Mouse (Mus musculus): ENCODE measurements around the gene Stard13. TPM values are rescaled to one million over a fixed set of nuclear protein-coding genes. Genes with fewer than 3 reads are reported as not detected.

The Stard13 gene
- 10 to 100 TPM; 10.7 to 11.7 TPM for total RNA-seq (2021)
- long read RNA-seq, experiment 1, partial matches to known transcripts, result 3 of 3 reads
- long read RNA-seq, experiment 1, other reads (novel, unspliced or antisense), result 0 of 3 reads
- long read RNA-seq, experiment 2, result 0 reads

DNA sequence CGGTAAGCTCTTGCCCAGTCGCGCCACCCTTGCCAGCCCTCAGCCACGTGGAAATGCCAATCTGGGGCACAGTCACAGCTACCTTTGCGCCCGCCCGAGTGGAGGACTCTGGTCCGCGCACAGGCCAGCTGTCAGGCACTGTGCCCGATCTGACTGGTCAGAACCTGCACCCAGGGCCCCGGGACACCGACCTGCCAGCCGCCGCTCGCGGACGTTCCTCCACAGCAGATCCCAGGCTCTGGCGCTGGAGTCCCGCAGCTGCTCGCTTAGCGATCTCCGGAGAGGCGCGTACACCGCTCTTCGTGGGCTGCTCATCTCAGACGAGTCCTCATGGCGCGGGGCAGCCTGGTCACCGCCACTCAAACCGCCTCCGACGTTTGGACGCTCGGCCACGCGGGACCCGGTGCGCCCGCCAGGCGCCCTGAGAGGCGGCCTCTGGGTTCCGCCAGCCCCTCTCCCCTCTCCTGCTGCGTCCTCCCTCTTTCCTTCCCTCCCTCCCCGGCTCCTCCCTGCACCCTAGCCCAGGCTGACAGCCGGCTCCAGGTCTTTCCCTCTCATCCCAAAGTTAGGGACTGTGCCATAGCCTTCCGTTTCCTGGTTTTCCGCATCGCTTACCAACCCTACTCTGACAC, at the start of gene Stard13:
Gene Stard13 (minus strand): TSS at position 437 of the 632 bp plus-strand sequence.
- DNase-seq (ENCODE audit: low spot score in 2 of 2), result peak; percentile 20 to 34
- intact Hi-C loops (cut with DNase I), result loop anchor here (10.0 kb wide), 1 partner anchor 131 kb away; no protein-coding TSS in a partner anchor

GRCm38 (mm10) chr5:151279531-151279930, 45.9 kb upstream of the Stard13 start:
- intact Hi-C loops (cut with DNase I), result no loop called here
- no peak for DNase-seq (ENCODE audit: low spot score in 2 of 2)

DNA sequence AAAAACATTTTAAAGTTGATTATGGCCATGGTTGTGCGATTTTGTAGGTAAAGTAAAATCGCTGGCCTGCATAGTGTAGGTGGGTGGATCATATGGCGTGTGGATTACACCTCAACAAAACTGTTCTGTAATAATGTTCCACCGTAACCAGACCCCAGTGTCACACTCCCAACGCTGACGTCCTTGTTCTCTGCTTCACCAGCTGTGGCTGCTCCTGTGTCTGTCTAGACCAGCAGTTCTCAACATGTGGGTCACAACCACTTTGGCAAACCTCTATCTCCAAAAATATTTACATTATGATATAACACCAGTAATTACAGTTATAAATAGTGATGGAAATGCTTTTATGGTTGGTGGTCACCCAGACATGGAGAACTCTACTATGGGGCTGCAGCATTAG, 44.3 kb upstream of the Stard13 start:
- intact Hi-C loops (cut with DNase I), result no loop called here

DNA sequence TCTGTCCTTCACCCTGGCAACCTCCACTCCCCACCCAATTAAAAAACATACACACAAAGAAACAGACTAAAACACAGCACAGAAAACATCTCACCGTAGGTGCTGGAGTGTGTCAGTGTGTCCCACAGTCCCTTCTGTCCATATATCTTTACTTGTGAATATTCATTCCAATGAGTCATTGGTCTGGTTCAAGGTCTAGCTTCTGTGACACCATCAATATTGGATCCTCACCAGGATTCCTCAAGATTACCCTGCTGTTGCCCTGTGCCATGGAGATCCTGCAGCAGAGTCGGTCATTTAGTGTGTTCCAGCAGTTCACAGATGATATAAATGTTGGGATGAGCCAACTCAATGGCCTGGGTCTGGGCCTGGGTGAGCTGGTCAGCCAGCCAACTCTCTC, 42.4 kb upstream of the Stard13 start:
- DNase-seq (ENCODE audit: low spot score in 2 of 2), result no peak
- intact Hi-C loops (cut with DNase I), result no loop called here

More for the DNA sequence above, 44.3 kb upstream of the Stard13 start:
- DNase-seq (ENCODE audit: low spot score in 2 of 2), result no peak

DNA sequence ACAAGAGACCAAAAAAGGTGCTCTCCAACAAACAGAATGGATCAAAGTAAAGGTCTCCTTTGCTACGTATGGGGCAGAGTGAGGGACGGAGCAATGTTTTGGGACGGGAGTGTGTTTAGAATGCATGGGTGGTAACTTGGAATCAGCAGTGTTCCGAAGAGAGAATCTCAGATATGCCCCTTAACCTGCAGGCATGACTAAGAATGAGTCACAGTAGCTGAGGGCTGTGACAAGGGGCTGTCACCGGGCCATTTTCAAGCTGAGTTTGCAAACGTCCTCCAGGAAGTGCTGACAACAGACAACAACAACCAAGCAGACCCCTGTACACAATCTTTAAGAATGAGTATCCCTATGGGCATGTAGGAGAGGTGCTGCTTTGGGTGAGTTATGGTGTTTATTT, 40.6 kb upstream of the Stard13 start:
- intact Hi-C loops (cut with DNase I), result no loop called here
- no peak for DNase-seq (ENCODE audit: low spot score in 2 of 2)

- no peak for DNase-seq (ENCODE audit: low spot score in 2 of 2)
- intact Hi-C loops (cut with DNase I), result no loop called here
Measured at GRCm38 (mm10) chr5:151270815-151271214, 37.2 kb upstream of the Stard13 start.

GRCm38 (mm10) chr5:151266896-151267634, 33.4 kb upstream of the Stard13 start:
- intact Hi-C loops (cut with DNase I), result no loop called here
- DNase-seq (ENCODE audit: low spot score in 2 of 2), result no peak

DNA sequence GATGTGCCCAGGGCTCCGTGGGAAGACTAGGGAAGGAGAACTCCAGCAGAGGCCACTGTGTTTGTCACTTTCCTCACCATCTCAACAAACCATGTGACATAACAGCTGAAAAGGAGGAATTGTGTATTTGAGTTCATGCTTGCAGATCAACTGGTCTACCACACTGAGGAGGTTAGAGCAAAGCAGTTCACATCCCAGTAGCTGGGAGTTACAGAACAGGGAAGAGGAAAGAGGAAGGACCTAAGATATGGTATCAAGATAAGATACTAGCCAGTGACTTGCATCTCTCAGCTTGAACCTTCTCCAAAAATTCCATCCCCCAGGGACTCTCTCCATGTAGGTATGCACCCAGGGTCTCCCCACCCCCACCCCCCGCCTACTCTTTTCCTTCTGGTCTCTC, 27.9 kb upstream of the Stard13 start:
- intact Hi-C loops (cut with DNase I), result no loop called here
- no peak for DNase-seq (ENCODE audit: low spot score in 2 of 2)

DNA sequence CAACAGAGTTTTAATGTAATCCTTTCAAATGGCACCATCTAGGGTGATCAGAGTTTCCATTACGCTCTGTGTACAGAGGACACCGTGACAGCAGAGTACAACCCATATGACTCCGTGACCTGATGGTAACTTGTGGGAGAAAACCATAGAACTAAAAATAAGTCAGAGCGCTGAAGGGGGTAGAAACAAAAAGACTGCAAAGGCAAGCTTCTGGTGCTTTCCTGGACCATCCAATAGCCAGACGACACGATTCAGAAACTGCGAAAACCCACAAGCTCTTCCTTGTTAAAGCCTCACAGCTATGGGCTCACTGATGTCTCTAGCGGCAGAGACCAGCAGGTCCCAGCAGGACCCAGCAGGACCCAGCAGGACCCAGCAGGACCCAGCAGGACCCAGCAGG, 18.6 kb upstream of the Stard13 start:
- peak in 1 of 2 experiments; percentile 26 for DNase-seq (ENCODE audit: low spot score in 2 of 2)
- intact Hi-C loops (cut with DNase I), result no loop called here

DNA sequence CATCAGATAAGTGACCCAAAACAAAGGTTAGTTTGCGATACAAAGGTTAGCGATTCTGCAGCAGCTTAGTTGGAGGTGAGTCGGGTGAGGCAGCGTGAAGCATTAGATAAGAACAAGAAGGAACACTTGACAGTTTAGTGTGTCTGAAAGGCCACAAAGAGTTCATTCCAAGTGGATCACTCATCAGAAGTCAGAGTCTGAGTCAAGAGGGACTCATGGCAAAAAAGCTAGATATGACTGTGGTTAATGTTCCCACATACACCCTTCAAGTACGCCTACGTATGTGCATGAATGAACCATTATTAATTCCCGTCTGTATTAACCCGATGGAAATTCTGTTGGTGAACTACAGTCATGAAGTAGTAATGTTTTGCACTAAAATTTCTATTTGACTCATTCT, 18.0 kb upstream of the Stard13 start:
- intact Hi-C loops (cut with DNase I), result no loop called here
- DNase-seq (ENCODE audit: low spot score in 2 of 2), result no peak

GRCm38 (mm10) chr5:151248671-151249620, 15.3 kb upstream of the Stard13 start:
- DNase-seq (ENCODE audit: low spot score in 2 of 2), result no peak
- intact Hi-C loops (cut with DNase I), result no loop called here

GRCm38 (mm10) chr5:151248084-151248483, 14.4 kb upstream of the Stard13 start:
- DNase-seq (ENCODE audit: low spot score in 2 of 2), result no peak
- intact Hi-C loops (cut with DNase I), result no loop called here

DNA sequence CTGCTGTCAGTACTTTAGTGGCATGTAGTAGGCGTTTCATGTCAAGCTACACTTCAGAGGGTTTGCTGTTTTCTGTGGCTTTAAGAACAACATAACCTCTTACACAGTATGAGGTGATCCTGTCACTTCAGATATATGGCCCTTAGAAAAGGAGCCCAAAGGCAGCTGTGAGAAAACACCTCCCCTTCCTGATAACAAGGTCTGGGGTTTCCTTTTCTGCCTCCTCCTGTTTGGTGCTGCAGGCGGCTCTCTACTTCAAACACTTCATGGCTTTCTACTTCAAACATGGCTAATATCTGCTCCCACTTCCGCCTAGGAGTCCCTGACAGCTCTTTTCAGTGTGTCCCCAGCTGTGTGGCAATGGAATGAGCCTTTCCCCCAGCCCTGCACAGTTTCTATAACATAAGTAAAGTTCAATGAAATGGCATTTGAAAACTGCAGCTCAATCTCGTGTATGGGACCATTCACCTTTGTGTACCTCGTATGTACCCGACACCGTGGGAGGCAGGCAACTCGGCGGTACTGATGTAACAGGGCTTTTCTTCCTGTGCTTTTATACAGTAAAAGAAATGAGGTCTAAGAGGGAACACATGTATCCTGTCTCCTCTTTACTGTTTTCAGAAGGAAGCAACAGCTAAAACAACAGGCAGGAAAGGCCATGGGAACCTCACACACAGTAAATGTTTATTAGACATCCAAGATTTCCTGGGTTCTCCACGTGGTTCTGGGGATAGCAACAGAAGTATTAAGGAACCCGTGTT, 13.7 kb upstream of the Stard13 start:
- no peak for DNase-seq (ENCODE audit: low spot score in 2 of 2)
- intact Hi-C loops (cut with DNase I), result no loop called here

DNA sequence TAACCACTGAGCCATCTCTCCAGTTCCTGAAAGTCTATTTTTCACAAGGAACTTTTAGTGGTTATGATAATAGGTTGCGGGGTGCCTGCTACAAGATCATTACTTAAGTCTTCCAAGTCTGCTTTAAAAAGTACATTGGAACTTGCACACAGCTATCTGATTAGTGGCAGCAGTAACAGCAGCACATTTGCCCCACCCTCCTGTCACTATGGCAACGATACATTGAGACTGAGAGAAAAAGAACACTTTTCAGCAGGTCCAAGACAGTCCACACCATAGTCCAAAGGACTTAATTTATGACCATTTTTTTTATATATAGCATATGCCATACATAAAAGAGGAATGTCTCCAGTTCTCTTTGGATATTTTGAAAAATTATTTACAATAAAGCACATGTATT, 12.7 kb upstream of the Stard13 start:
- DNase-seq (ENCODE audit: low spot score in 2 of 2), result no peak
- intact Hi-C loops (cut with DNase I), result no loop called here

DNA sequence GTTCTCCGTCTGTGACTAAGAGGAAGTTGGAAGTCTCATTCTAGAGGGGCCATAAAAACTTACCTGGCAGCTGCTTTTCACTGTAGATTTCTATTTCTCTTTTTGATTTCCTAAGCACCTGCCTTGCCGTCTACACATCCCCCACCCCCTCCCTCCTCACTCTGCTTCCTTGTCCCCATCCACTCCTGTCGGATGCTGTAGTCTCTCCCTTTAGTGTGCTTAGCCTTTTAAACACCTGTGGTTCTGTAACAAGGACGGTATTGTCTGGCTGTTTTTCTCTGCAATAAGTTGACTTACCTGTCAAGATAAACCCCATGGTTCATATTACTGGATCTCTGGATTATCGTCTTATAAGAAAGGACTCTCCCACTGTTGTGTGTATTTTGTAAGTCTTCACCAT, 11.9 kb upstream of the Stard13 start:
- intact Hi-C loops (cut with DNase I), result no loop called here
- DNase-seq (ENCODE audit: low spot score in 2 of 2), result no peak

- no peak for DNase-seq (ENCODE audit: low spot score in 2 of 2)
- intact Hi-C loops (cut with DNase I), result loop anchor here (10.0 kb wide), 1 partner anchor 126 kb away; no protein-coding TSS in a partner anchor
Measured at GRCm38 (mm10) chr5:151238730-151239129, 5.1 kb upstream of the Stard13 start.

DNA sequence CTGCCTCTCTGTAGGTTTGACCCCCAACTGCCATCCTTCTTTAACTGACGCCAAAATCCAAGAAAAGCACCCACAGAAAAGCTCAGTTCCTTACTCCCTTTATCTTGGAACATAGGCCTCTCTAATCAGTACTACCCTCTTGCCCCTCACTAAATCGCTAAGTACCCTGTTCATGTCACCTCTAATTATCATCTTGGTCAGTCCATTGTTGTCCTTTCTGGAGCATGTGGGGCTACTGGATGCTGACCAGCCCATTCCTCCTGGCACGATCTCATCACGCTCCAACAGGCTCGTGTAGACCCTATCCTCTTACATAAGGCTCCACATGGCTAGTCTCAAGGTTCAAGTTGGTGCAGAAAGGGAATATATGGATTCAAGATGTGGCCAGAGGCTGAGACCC, 2.8 kb upstream of the Stard13 start:
- intact Hi-C loops (cut with DNase I), result loop anchor here (10.0 kb wide), 1 partner anchor 128 kb away; no protein-coding TSS in a partner anchor
- no peak for DNase-seq (ENCODE audit: low spot score in 2 of 2)

DNA sequence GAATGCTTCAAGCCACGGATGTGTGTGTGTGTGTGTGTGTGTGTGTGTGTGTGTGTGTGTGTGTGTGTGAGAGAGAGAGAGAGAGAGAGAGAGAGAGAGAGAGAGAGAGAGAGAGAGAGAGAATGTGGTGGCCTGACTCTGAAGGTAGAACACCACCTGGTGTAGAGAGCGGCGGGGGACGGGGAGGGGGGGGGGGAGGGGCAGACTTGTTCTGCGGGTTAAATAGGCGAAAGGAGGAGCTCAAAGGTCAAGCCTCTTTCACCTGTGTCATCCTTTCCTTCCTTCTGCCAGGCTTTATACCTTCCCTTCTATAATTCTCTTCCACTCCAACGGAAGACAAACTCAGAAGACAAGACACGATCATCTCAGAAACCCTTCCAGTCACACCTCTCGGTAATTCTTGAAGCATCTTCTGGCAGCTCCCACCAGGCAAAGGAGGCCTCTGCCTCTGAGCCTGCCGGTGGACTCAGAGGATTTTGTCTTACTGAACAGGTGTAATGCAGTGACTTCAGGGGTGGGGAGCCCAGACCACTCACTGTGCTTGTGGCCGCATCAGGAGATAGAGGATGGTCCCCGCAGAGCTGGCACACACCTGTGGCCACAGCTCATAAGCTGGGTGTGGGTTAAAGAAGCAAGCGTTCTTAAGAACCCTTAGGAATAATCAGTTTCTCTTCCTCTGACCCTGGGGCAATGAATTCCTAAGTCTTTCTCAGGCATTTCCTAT, 898 bp downstream of the Stard13 start:
- intact Hi-C loops (cut with DNase I), result loop anchor here (10.0 kb wide), 1 partner anchor 132 kb away; no protein-coding TSS in a partner anchor
- DNase-seq (ENCODE audit: low spot score in 2 of 2), result no peak
